Mouse (Mus musculus) lung, adult 18-20 months (tissue): ENCODE measurements at regions not wholly inside any gene's neighbourhood (a gene's known extent, or its start where the extent isn't known, plus 50 kb on each side); places are given as distances from the start of the nearest gene placed in this dataset.

Experiments used
- DNase-seq, 2 experiments: peaks; one replicate each; pipeline ENCODE4 v3.0.0; 2022; ENCODE audit warnings: mixed read lengths in 2 of 2

- no peak for DNase-seq
Observed at GRCm38 (mm10) chr8:17782650-17783049, 1195.4 kb downstream of the Defb40 start.

GRCm38 (mm10) chr8:17781559-17782283, 1196.3 kb downstream of the Defb40 start:
- DNase-seq = no peak

GRCm38 (mm10) chr8:17775411-17775810, 1202.6 kb downstream of the Defb40 start:
- DNase-seq = no peak

GRCm38 (mm10) chr8:17773311-17773710, 1204.7 kb downstream of the Defb40 start:
- no peak for DNase-seq

GRCm38 (mm10) chr8:17767441-17768007, 1210.5 kb downstream of the Defb40 start:
- no peak for DNase-seq

GRCm38 (mm10) chr8:17724672-17725071, 1253.4 kb downstream of the Defb40 start:
- DNase-seq = no peak

- DNase-seq = no peak
Observed at GRCm38 (mm10) chr8:17709162-17709561, 1268.9 kb downstream of the Defb40 start.

- DNase-seq = no peak
Observed at GRCm38 (mm10) chr8:17708409-17708808, 1269.6 kb downstream of the Defb40 start.

GRCm38 (mm10) chr8:17704289-17704688, 1273.8 kb downstream of the Defb40 start:
- no peak for DNase-seq

GRCm38 (mm10) chr8:17700362-17700761, 1277.7 kb downstream of the Defb40 start:
- DNase-seq = no peak

- DNase-seq = peak in 1 of 2 experiments; percentile 2
Observed at GRCm38 (mm10) chr8:17690074-17690848, 1287.8 kb downstream of the Defb40 start.

- no peak for DNase-seq
Observed at GRCm38 (mm10) chr8:17689641-17690040, 1288.4 kb downstream of the Defb40 start.

GRCm38 (mm10) chr8:17687084-17687483, 1291.0 kb downstream of the Defb40 start:
- no peak for DNase-seq

- DNase-seq = peak in 1 of 2 experiments; percentile 5
Observed at GRCm38 (mm10) chr8:17664371-17665141, 1313.5 kb downstream of the Defb40 start.

- DNase-seq = no peak
Observed at GRCm38 (mm10) chr8:17659753-17660361, 1318.2 kb downstream of the Defb40 start.

GRCm38 (mm10) chr8:17653786-17654185, 1324.3 kb downstream of the Defb40 start:
- DNase-seq = no peak

GRCm38 (mm10) chr8:17647559-17647958, 1330.5 kb downstream of the Defb40 start:
- DNase-seq = no peak

- no peak for DNase-seq
Observed at GRCm38 (mm10) chr8:17621109-17621508, 1356.9 kb downstream of the Defb40 start.

- DNase-seq = no peak
Observed at GRCm38 (mm10) chr8:17618846-17619245, 1359.2 kb downstream of the Defb40 start.

- no peak for DNase-seq
Observed at GRCm38 (mm10) chr8:17618147-17618546, 1359.9 kb downstream of the Defb40 start.

GRCm38 (mm10) chr8:17602861-17603260, 1375.2 kb downstream of the Defb40 start:
- no peak for DNase-seq

- DNase-seq = no peak
Observed at GRCm38 (mm10) chr8:17598736-17599135, 1379.3 kb downstream of the Defb40 start.

GRCm38 (mm10) chr8:17596559-17596958, 1381.5 kb downstream of the Defb40 start:
- no peak for DNase-seq
